ENCODE assay signal across 9 mouse cellular contexts in genomic region chr4:133836575-133836974, GRCm38 (mm10). TPM values are rescaled to one million over a fixed set of nuclear protein-coding genes. Genes with fewer than 3 reads are reported as not detected.
DNase-seq lines count a peak whose midpoint lies in the region; ATAC-seq and TF ChIP-seq lines count a peak whose summit lies in the region.
"Had no signal": no experiment of that assay in that cellular context is flagged by ENCODE, and none has a peak within 500 bp of the region (broad histone marks: within the 10 kb centered on the region; RNA-seq: fewer than 3 reads in every experiment).

No protein-coding gene starts in this region.

- no peaks in the 10 kb centered on the region for H3K27me3 ChIP-seq in hindbrain, postnatal 0 days (ENCODE audit: insufficient read depth, low read length)
- no peaks in the 10 kb centered on the region for H3K27me3 ChIP-seq in midbrain, embryonic 14.5 days (ENCODE audit: control insufficient read depth, insufficient read depth, low read length)

- H3K36me3 ChIP-seq in hindbrain, postnatal 0 days (ENCODE audit: insufficient read depth, low read length), result no peaks in the 10 kb centered on the region
- no peaks in the 10 kb centered on the region for H3K36me3 ChIP-seq in midbrain, embryonic 14.5 days (ENCODE audit: control insufficient read depth, insufficient read depth, low read length)

- H3K9me3 ChIP-seq in hindbrain, postnatal 0 days (ENCODE audit: low read length), result no peaks in the 10 kb centered on the region
- no peaks in the 10 kb centered on the region for H3K9me3 ChIP-seq in midbrain, embryonic 14.5 days (ENCODE audit: control insufficient read depth, low read length)

- no peaks in the 10 kb centered on the region for H3K4me1 ChIP-seq in hindbrain, postnatal 0 days (ENCODE audit: insufficient read depth, low read length)
- H3K4me1 ChIP-seq in midbrain, embryonic 14.5 days (ENCODE audit: control insufficient read depth, insufficient read depth, low read length), result no peaks in the 10 kb centered on the region

- intact Hi-C loops in gastrocnemius, postnatal 14 days (cut with DNase I; ENCODE audit: low total_unique reads), result no loop called here

- peak; percentile 28 for DNase-seq in gastrocnemius, postnatal 14 days
- no peak for DNase-seq in gastrocnemius, postnatal 10 days
- DNase-seq in urinary bladder, postnatal 14 days (ENCODE audit: low spot score), result peak; percentile 39
- no peak for DNase-seq in urinary bladder, adult 2 months (ENCODE audit: low spot score)
- DNase-seq in hindbrain, postnatal 0 days (ENCODE audit: low spot score), result peak; percentile 75
- peak; percentile 71 for DNase-seq in midbrain, embryonic 14.5 days
- DNase-seq in left cerebral cortex, adult 11 months (ENCODE audit: low spot score), result no peak
- no peak for DNase-seq in layer of hippocampus, postnatal 14 days (ENCODE audit: low spot score in 2 of 2)

- H3K4me2 ChIP-seq in hindbrain, postnatal 0 days (ENCODE audit: low read depth, low read length), result no peak overlapping the region
- no peak overlapping the region for H3K4me2 ChIP-seq in midbrain, embryonic 14.5 days (ENCODE audit: low read length)

- peak; percentile 49; the same call in 1 of the 2 replicates for ATAC-seq in hindbrain, postnatal 0 days
- ATAC-seq in midbrain, embryonic 14.5 days (ENCODE audit: low FRiP score, low TSS enrichment), result no peak

- H3K4me3 ChIP-seq in hindbrain, postnatal 0 days (ENCODE audit: low read length), result no peak overlapping the region
- H3K4me3 ChIP-seq in midbrain, embryonic 14.5 days (replicated peaks; ENCODE audit: low read depth, low read length), result no peak overlapping the region
- H3K4me3 ChIP-seq: myocyte had no signal

- H3K27ac ChIP-seq in hindbrain, postnatal 0 days, result no peak overlapping the region
- no peak overlapping the region for H3K27ac ChIP-seq in midbrain, embryonic 14.5 days (replicated peaks; ENCODE audit: low read depth, low read length)

- no peak overlapping the region for H3K9ac ChIP-seq in hindbrain, postnatal 0 days (replicated peaks; ENCODE audit: low read length)
- no peak overlapping the region for H3K9ac ChIP-seq in midbrain, embryonic 14.5 days (replicated peaks; ENCODE audit: low read length)

- WGBS in hindbrain, postnatal 0 days, result 52% methylated on average over 10 of the region's 10 CpGs
- 46% methylated on average over 10 of the region's 10 CpGs for WGBS in midbrain, embryonic 14.5 days

- TF ChIP-seq CTCF in hindbrain, postnatal 0 days (IDR thresholded peaks at IDR 0.05; ENCODE audit: low read depth), result peak; percentile 65

RNA-seq across cellular contexts. Expression of gene Rps6ka1, which starts 51.0 kb away (rescaled TPM):
- total RNA-seq in gastrocnemius, postnatal 14 days (2021), result 1 to 10 TPM; 5.0 to 5.4 TPM
- total RNA-seq in gastrocnemius, postnatal 10 days (2021), result 1 to 10 TPM; 7.2 to 8.1 TPM
- polyA plus RNA-seq in urinary bladder, adult 2 months (2012; rRNA removed), result 15.9 and 17.9 TPM in 2 replicates
- total RNA-seq in hindbrain, postnatal 0 days (2014; rRNA removed), result 28.0 and 31.1 TPM in 2 replicates
- 20.4 and 22.6 TPM in 2 replicates for polyA plus RNA-seq in hindbrain, postnatal 0 days (2015; fragmentation: Nextera tagmentation; extraction: Ambion mirVana)
- 18.8 and 22.0 TPM in 2 replicates for polyA plus RNA-seq in midbrain, embryonic 14.5 days (2014; fragmentation: Nextera tagmentation; extraction: Ambion mirVana)
- total RNA-seq in layer of hippocampus, postnatal 14 days (2021), result 10 to 100 TPM; 13.6 to 14.4 TPM

Comparison
In these comparisons a context has a peak if more than half of its experiments do, and no peak if none do; other contexts are left out.
1. DNase-seq: peak in gastrocnemius, postnatal 14 days (single experiment), urinary bladder, postnatal 14 days (single experiment), hindbrain, postnatal 0 days (single experiment) and midbrain, embryonic 14.5 days (single experiment); none in gastrocnemius, postnatal 10 days (single experiment), urinary bladder, adult 2 months (single experiment), left cerebral cortex, adult 11 months (single experiment) and layer of hippocampus, postnatal 14 days (0 of 2).